Mouse (Mus musculus) adipocyte (in vitro differentiated cells): ENCODE measurements around the gene Pkd1l2.
A peak's percentile ranks its signal among the peaks of the same experiment; 100 is the strongest.

Experiments
- DNase-seq: peaks from one replicate; pipeline ENCODE4 v3.0.0-alpha.2; 2016; ENCODE audit warnings: low spot score

Pkd1l2 gene

GRCm38 (mm10) chr8:117085521-117085920, 3.3 kb upstream of the Pkd1l2 start:
- DNase-seq = no peak

GRCm38 (mm10) chr8:117082947-117083559, 804 bp upstream of the Pkd1l2 start:
- DNase-seq = no peak

- no peak for DNase-seq
Measured at GRCm38 (mm10) chr8:117079652-117080051, 2.6 kb downstream of the Pkd1l2 start.

- no peak for DNase-seq
Measured at GRCm38 (mm10) chr8:117078367-117078926, 3.8 kb downstream of the Pkd1l2 start.

- DNase-seq = no peak
Measured at GRCm38 (mm10) chr8:117074350-117075182, 7.7 kb downstream of the Pkd1l2 start.

- peak; percentile 82 for DNase-seq
Measured at GRCm38 (mm10) chr8:117069708-117070107, 12.5 kb downstream of the Pkd1l2 start.

- DNase-seq = no peak
Measured at GRCm38 (mm10) chr8:117068294-117068693, 14.0 kb downstream of the Pkd1l2 start.

GRCm38 (mm10) chr8:117067396-117067795, 14.9 kb downstream of the Pkd1l2 start:
- no peak for DNase-seq

GRCm38 (mm10) chr8:117066955-117067354, 15.3 kb downstream of the Pkd1l2 start:
- DNase-seq = no peak

GRCm38 (mm10) chr8:117061180-117061880, 20.9 kb downstream of the Pkd1l2 start:
- DNase-seq = no peak

- no peak for DNase-seq
Measured at GRCm38 (mm10) chr8:117060306-117060705, 21.9 kb downstream of the Pkd1l2 start.

- no peak for DNase-seq
Measured at GRCm38 (mm10) chr8:117059021-117059420, 23.2 kb downstream of the Pkd1l2 start.

- DNase-seq = no peak
Measured at GRCm38 (mm10) chr8:117055097-117055496, 27.2 kb downstream of the Pkd1l2 start.

GRCm38 (mm10) chr8:117054146-117054545, 28.1 kb downstream of the Pkd1l2 start:
- no peak for DNase-seq

- peak; percentile 20 for DNase-seq
Measured at GRCm38 (mm10) chr8:117053135-117054079, 28.8 kb downstream of the Pkd1l2 start.

GRCm38 (mm10) chr8:117051316-117051715, 30.9 kb downstream of the Pkd1l2 start:
- DNase-seq = no peak

GRCm38 (mm10) chr8:117050763-117051162, 31.5 kb downstream of the Pkd1l2 start:
- no peak for DNase-seq

GRCm38 (mm10) chr8:117049444-117049843, 32.8 kb downstream of the Pkd1l2 start:
- no peak for DNase-seq

- no peak for DNase-seq
Measured at GRCm38 (mm10) chr8:117043584-117043983, 38.7 kb downstream of the Pkd1l2 start.

GRCm38 (mm10) chr8:117039843-117040242, 42.4 kb downstream of the Pkd1l2 start:
- DNase-seq = no peak

GRCm38 (mm10) chr8:117037374-117037935, 44.8 kb downstream of the Pkd1l2 start:
- no peak for DNase-seq
